Comparison of ENCODE assay signal across 8 mouse cellular contexts in the genomic region with DNA sequence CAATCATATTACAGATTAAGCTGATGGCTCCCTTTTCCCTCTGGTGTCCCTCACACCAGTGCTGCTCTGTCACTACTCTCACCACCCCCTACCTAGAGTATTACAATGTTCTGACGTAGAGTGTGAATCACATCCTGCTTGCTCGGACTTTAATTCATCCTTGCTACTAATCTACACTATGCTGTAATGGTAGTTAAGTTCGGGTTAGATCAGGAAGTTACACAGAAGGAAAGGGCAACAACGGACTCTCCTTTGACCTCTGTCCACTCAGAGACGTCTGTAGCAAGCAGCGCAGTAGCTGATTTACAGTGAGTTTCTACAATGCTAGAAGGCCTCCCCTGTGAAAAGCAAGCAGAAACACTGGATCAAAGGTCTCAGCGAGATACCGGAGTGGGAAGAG. TPM values are rescaled to one million over a fixed set of nuclear protein-coding genes. Genes with fewer than 3 reads are reported as not detected.
DNase-seq lines count a peak whose midpoint lies in the region; ATAC-seq lines count a peak whose summit lies in the region.

No protein-coding gene starts in this region.

- H3K4me1 ChIP-seq in forebrain, embryonic 11.5 days (replicated peaks; ENCODE audit: control insufficient read depth, insufficient read depth, low read length) = 0 out of 2 replicates have a peak, but pooled peaks cover 2% of the 10 kb centered on the region
- H3K4me1 ChIP-seq in forebrain, embryonic 14.5 days (ENCODE audit: control insufficient read depth, insufficient read depth, low read length) = peaks cover 5% of the 10 kb centered on the region; the same call in 1 of the 2 replicates
- H3K4me1 ChIP-seq in megakaryocyte, embryonic 14.5 days = peaks cover 52% of the 10 kb centered on the region
- peaks cover 17% of the 10 kb centered on the region; the same call in 1 of the 2 replicates for H3K4me1 ChIP-seq in intestine, embryonic 14.5 days (replicated peaks; ENCODE audit: control insufficient read depth, insufficient read depth, low read length)
- 0 out of 2 replicates have a peak, but pooled peaks cover 4% of the 10 kb centered on the region for H3K4me1 ChIP-seq in stomach, embryonic 15.5 days

- H3K27ac ChIP-seq in forebrain, embryonic 11.5 days (ENCODE audit: low read depth, low read length) = no peak overlapping the region
- no peak overlapping the region for H3K27ac ChIP-seq in forebrain, embryonic 14.5 days (ENCODE audit: low read depth, low read length)
- no peak overlapping the region for H3K27ac ChIP-seq in intestine, embryonic 14.5 days (ENCODE audit: low read depth)
- H3K27ac ChIP-seq in stomach, embryonic 15.5 days = no peak overlapping the region

- H3K36me3 ChIP-seq in forebrain, embryonic 11.5 days (ENCODE audit: control insufficient read depth, insufficient read depth, low read length) = no peaks in the 10 kb centered on the region
- no peaks in the 10 kb centered on the region for H3K36me3 ChIP-seq in forebrain, embryonic 14.5 days (ENCODE audit: control insufficient read depth, insufficient read depth, low read length)
- H3K36me3 ChIP-seq in megakaryocyte, embryonic 14.5 days (replicated peaks; ENCODE audit: low read length) = no peaks in the 10 kb centered on the region
- H3K36me3 ChIP-seq in intestine, embryonic 14.5 days (ENCODE audit: control insufficient read depth, insufficient read depth, low read length) = no peaks in the 10 kb centered on the region
- no peaks in the 10 kb centered on the region for H3K36me3 ChIP-seq in stomach, embryonic 15.5 days

- ATAC-seq in forebrain, embryonic 11.5 days (replicated peaks; ENCODE audit: low FRiP score) = no peak
- no peak for ATAC-seq in forebrain, embryonic 14.5 days
- no peak for ATAC-seq in megakaryocyte, adult 5-6 weeks (ENCODE audit: poor library complexity, severe bottlenecking)
- no peak for ATAC-seq in intestine, embryonic 14.5 days (replicated peaks; ENCODE audit: low FRiP score, low TSS enrichment, low read depth)
- ATAC-seq in stomach, embryonic 15.5 days (ENCODE audit: insufficient read depth, low FRiP score, low read depth) = no peak

- H3K4me2 ChIP-seq in forebrain, embryonic 11.5 days (ENCODE audit: low read depth, low read length, severe bottlenecking) = peak overlapping the region; percentile 45
- H3K4me2 ChIP-seq in forebrain, embryonic 14.5 days (ENCODE audit: low read length) = no peak overlapping the region
- peak overlapping the region; percentile 39 for H3K4me2 ChIP-seq in intestine, embryonic 14.5 days (ENCODE audit: low read length)
- H3K4me2 ChIP-seq in stomach, embryonic 15.5 days = peak overlapping the region; percentile 40

- H3K27me3 ChIP-seq in forebrain, embryonic 11.5 days (ENCODE audit: control insufficient read depth, insufficient read depth, low read length) = peaks cover 7% of the 10 kb centered on the region; the same call in 1 of the 2 replicates
- H3K27me3 ChIP-seq in forebrain, embryonic 14.5 days (replicated peaks; ENCODE audit: control insufficient read depth, insufficient read depth, low read length) = peaks cover 27% of the 10 kb centered on the region
- H3K27me3 ChIP-seq in megakaryocyte, embryonic 14.5 days (replicated peaks) = peaks cover 9% of the 10 kb centered on the region
- H3K27me3 ChIP-seq in intestine, embryonic 14.5 days (replicated peaks; ENCODE audit: control insufficient read depth, insufficient read depth, low read length) = peaks cover 20% of the 10 kb centered on the region
- peaks cover 13% of the 10 kb centered on the region; the same call in 1 of the 2 replicates for H3K27me3 ChIP-seq in stomach, embryonic 15.5 days (replicated peaks)

- H3K4me3 ChIP-seq in forebrain, embryonic 11.5 days (ENCODE audit: low read depth, low read length) = peak overlapping the region; percentile 20; the same call in 1 of the 2 replicates
- H3K4me3 ChIP-seq in forebrain, embryonic 14.5 days (ENCODE audit: low read depth, low read length) = no peak overlapping the region
- H3K4me3 ChIP-seq in megakaryocyte, embryonic 14.5 days (replicated peaks) = peak overlapping the region; percentile 91
- H3K4me3 ChIP-seq in intestine, embryonic 14.5 days (ENCODE audit: low read depth, low read length) = peak overlapping the region; percentile 21; the same call in 1 of the 2 replicates
- H3K4me3 ChIP-seq in stomach, embryonic 15.5 days (replicated peaks) = peak overlapping the region; percentile 21; the same call in 1 of the 2 replicates

- no peak overlapping the region for H3K9ac ChIP-seq in forebrain, embryonic 11.5 days (ENCODE audit: low read length)
- H3K9ac ChIP-seq in forebrain, embryonic 14.5 days (ENCODE audit: low read length) = no peak overlapping the region
- H3K9ac ChIP-seq in intestine, embryonic 14.5 days (ENCODE audit: low read length) = no peak overlapping the region
- H3K9ac ChIP-seq in stomach, embryonic 15.5 days = no peak overlapping the region

- no peaks in the 10 kb centered on the region for H3K9me3 ChIP-seq in forebrain, embryonic 11.5 days (ENCODE audit: control insufficient read depth, low read length)
- no peaks in the 10 kb centered on the region for H3K9me3 ChIP-seq in forebrain, embryonic 14.5 days (replicated peaks; ENCODE audit: control insufficient read depth, low read length)
- no peaks in the 10 kb centered on the region for H3K9me3 ChIP-seq in megakaryocyte, embryonic 14.5 days
- no peaks in the 10 kb centered on the region for H3K9me3 ChIP-seq in intestine, embryonic 14.5 days (ENCODE audit: control insufficient read depth, low read length)
- H3K9me3 ChIP-seq in stomach, embryonic 15.5 days = no peaks in the 10 kb centered on the region

- 4% methylated on average over 8 of the region's 8 CpGs for WGBS in forebrain, embryonic 11.5 days
- WGBS in forebrain, embryonic 14.5 days = 8% methylated on average over 8 of the region's 8 CpGs
- WGBS in intestine, embryonic 14.5 days = 25% methylated on average over 8 of the region's 8 CpGs
- WGBS in stomach, embryonic 15.5 days = 37% methylated on average over 8 of the region's 8 CpGs

- DNase-seq in forebrain, embryonic 11.5 days (ENCODE audit: low spot score) = no peak
- no peak for DNase-seq in forebrain, embryonic 14.5 days (ENCODE audit: low spot score)
- no peak for DNase-seq in intestine, embryonic 14.5 days (ENCODE audit: low spot score)
- DNase-seq in testis, postnatal 10 days (ENCODE audit: low spot score) = no peak
- no peak for DNase-seq in frontal cortex, postnatal 36 days (ENCODE audit: low spot score in 2 of 2)

RNA-seq across cellular contexts. Expression of gene Zfp184, which starts 31.0 kb away (rescaled TPM):
- 25.9 and 27.5 TPM in 2 replicates for polyA plus RNA-seq in forebrain, embryonic 11.5 days (2014; fragmentation: Nextera tagmentation; extraction: Ambion mirVana)
- 28.3 and 34.9 TPM in 2 replicates for polyA plus RNA-seq in forebrain, embryonic 14.5 days (2014; fragmentation: Nextera tagmentation; extraction: Ambion mirVana)
- not detected in 2 replicates for polyA plus RNA-seq in megakaryocyte, embryonic 14.5 days (2012; ENCODE audit: insufficient read depth, low replicate concordance)
- total RNA-seq in megakaryocyte, adult 5-6 weeks (2015) = 0.23 and 0.36 TPM in 2 replicates
- total RNA-seq in megakaryocyte, adult 5-6 weeks (2017) = 0.65 TPM in 1 of 2 replicates, not detected in the other
- 9.8 and 13.8 TPM in 2 replicates for polyA plus RNA-seq in intestine, embryonic 14.5 days (2014; fragmentation: Nextera tagmentation; extraction: Ambion mirVana)
- 7.8 and 8.5 TPM in 2 replicates for polyA plus RNA-seq in stomach, embryonic 15.5 days (2015; fragmentation: Nextera tagmentation; extraction: Ambion mirVana)
